Mouse (Mus musculus) T-helper 1 cell (primary cell): ENCODE results near the gene Camsap3.

ENCODE experiments used
- in situ Hi-C: fragments of 300-600 bp; cut with MboI, MseI; formaldehyde crosslinking; loops from one replicate; pipeline ENCODE4 v1.15.1; 2025; ENCODE audit warnings: high pct_unique_total_duplicates

The Camsap3 gene

GRCm38 (mm10) chr8:3600401-3600800, 13.3 kb downstream of the Camsap3 start:
- in situ Hi-C loops = no loop called here

- in situ Hi-C loops = no loop called here
Measured at GRCm38 (mm10) chr8:3603439-3603838, 16.3 kb downstream of the Camsap3 start.

GRCm38 (mm10) chr8:3606593-3606992, 19.5 kb downstream of the Camsap3 start:
- in situ Hi-C loops = no loop called here

- in situ Hi-C loops = no loop called here
Measured at GRCm38 (mm10) chr8:3607822-3608221, 20.7 kb downstream of the Camsap3 start.

- in situ Hi-C loops = no loop called here
Measured at GRCm38 (mm10) chr8:3609046-3609815, 22.1 kb downstream of the Camsap3 start.

DNA sequence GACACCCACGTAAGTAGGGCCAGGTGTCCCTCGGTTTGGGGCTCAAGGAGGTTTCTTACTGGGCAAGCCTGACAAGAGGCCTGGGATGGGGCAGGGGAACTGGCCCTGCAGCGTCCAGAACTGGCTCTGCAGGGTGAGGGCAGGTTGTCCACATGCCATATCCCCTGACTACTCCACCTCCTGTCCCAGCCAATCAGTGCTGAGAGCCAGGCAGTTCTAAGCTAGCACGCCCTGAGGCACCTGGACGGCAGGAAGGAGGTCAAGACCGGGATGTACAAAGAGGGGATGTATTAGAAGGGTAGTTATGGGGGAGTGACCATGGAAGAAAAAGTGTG, 22.7 kb downstream of the Camsap3 start:
- in situ Hi-C loops = no loop called here

DNA sequence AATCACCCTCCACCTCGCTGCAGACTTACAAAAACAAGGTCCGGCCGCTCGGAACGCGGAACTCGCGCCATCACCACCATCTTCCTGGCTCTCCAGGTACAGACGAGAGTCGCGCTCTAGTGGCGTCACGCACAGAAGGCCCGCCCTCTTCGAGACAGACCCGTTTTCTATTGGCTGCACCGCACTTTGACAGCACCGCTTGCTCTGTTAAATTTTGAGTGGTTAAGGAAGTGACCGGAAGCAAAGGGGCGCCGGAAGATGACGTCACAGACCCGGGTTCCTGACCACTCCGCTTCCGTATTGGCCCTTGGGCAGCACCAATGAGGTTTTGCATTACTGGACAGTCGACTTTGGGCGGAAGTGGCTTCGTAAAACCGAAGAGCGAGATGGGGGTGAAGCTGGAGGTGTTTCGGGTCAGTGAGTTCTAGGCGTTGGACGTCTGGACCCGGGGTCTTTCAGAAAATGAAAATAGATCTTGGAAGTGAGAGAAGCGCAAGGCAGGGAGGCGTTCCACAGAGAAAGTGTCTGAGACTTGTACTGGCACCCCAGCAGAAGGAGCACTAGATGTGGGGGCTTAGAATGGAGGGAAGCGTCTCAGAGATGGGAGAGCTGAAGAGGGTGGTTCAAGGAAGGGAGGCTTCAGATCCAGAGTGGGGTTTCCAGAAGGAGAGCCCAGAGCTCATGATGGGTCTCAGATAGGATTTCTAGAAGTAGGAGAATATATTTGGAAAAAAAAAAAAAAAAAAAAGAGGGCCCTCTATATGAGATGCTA, 34.3 kb downstream of the Camsap3 start, which contains the start of the genes Xab2 and Pet100:
TSS of gene Xab2 (minus strand) at position 118 of the 772 bp plus-strand sequence.
TSS of gene Pet100 (plus strand) at position 350 of the 772 bp plus-strand sequence.
- in situ Hi-C loops = loop anchor here (10.0 kb wide), 1 partner anchor 603 kb away; the partner anchor contains the start of gene Lrrc8e

- in situ Hi-C loops = loop anchor here (10.0 kb wide), 1 partner anchor 603 kb away; the partner anchor contains the start of gene Lrrc8e
Measured at GRCm38 (mm10) chr8:3622119-3622518, 35.0 kb downstream of the Camsap3 start.

- in situ Hi-C loops = loop anchor here (10.0 kb wide), 1 partner anchor 599 kb away; the partner anchor contains the start of gene Lrrc8e
Measured at GRCm38 (mm10) chr8:3625445-3625844, 38.4 kb downstream of the Camsap3 start, which contains the start of gene Pcp2. Pcp2 (minus strand) TSS chr8:3625545.

GRCm38 (mm10) chr8:3626971-3627370, 39.9 kb downstream of the Camsap3 start:
- in situ Hi-C loops = loop anchor here (10.0 kb wide), 1 partner anchor 598 kb away; the partner anchor contains the start of gene Lrrc8e

DNA sequence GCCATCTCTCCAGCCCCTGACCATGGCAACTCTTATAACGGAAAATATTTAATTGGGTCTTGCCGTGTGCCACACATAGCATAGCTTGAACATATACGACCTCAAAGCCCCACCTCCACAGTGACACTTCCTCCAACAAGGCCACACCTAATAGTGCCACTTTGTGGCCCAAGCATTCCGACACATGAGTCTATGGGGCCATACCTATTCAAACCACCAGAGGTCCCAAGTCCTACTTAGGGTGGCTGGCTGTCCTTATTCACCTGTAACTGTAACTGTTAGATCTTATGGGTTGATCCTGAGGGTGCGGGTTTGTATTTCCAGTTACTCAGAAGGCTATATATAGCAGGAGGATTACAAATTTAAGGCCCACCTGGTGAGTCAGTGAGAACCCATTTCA, 40.9 kb downstream of the Camsap3 start:
- in situ Hi-C loops = loop anchor here (10.0 kb wide), 1 partner anchor 597 kb away; the partner anchor contains the start of gene Lrrc8e

- in situ Hi-C loops = loop anchor here (5.0 kb wide), 1 partner anchor 41 kb away; the partner anchor contains the start of gene Fcor
Measured at GRCm38 (mm10) chr8:3630647-3631477, 43.8 kb downstream of the Camsap3 start, which contains the start of gene Stxbp2. Stxbp2 (plus strand) TSS chr8:3630955.

- in situ Hi-C loops = loop anchor here (5.0 kb wide), 1 partner anchor 41 kb away; the partner anchor contains the start of gene Fcor
Measured at GRCm38 (mm10) chr8:3631478-3631875, 44.4 kb downstream of the Camsap3 start.

DNA sequence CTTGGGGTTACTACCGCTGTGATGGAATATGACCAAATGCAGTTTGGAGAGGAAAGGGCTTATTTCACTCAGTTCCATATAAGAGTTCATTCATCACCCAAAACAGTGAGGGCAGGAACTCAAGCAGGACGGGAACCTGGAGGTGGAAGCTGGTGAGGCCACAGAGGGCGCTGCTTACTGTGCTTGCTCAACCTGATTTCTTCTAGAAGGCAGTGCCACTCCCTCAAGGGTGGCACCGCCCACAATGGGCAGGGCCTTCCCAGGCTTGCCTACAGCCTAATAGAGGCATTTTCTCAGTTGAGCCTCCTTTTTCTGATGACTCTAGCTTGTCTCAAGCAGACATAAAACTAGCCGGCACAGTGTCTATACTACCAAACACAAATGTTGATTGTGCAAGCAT, 58.7 kb downstream of the Camsap3 start:
- in situ Hi-C loops = no loop called here

- in situ Hi-C loops = no loop called here
Measured at GRCm38 (mm10) chr8:3646824-3647531, 59.9 kb downstream of the Camsap3 start.

DNA sequence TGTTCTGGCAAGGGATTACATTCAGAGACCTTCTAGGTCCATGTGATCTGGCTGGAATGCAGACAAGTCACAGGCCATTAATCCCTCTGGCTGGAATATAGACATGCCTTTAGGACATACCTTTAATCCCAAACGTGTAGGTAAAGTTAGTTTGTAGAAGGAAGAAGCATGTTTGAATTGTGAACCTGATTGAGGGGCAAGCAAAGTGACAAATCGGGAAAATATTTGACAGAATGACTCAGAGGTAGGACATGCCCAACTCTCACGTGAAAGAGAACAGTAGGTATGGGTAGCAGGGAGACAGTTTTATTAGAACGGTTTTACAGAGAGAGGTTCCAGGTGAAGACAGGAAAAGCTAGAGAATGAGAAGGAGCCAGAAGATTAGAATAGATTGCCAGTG, 60.5 kb downstream of the Camsap3 start:
- in situ Hi-C loops = no loop called here

GRCm38 (mm10) chr8:3648268-3648667, 61.2 kb downstream of the Camsap3 start:
- in situ Hi-C loops = no loop called here

GRCm38 (mm10) chr8:3648990-3649389, 61.9 kb downstream of the Camsap3 start:
- in situ Hi-C loops = no loop called here

- in situ Hi-C loops = no loop called here
Measured at GRCm38 (mm10) chr8:3652845-3653244, 65.8 kb downstream of the Camsap3 start.

DNA sequence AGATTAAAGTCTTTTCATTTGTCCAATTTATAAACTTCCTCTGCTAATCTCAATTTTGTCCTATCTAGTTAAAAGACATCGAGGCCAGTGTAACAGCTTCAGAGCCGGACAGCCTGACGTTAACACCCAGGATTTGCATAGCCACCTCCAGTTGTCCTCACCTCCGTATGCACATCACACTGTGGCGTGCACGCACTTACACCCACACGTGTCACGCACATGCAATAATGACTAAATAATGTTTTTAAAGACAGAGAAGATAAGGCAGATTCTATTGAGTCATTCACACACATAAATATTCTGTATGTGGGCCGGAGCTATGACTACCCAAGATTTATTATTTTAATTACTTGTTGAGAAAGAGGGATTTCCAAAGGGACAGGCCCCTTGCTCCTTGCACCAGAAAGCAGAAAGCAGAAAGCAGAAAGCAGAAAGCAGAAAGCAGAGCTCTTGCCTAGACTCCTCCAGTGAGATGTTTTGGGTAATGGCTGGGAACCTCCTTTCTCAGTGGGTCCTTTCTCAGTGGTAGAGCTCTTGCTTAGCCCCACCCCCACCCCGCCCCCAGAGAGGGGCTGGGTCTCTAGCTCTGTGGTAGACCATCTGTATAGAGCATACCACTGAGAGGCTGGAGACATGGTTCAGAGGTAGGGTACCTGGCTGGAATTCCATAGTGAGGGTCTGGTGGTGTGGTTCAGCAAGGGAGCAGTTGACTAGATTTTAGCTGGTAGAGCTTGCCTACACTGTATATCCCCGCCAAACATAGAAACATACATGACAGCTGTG, 67.8 kb downstream of the Camsap3 start:
- in situ Hi-C loops = no loop called here
